Mouse (Mus musculus) MEL (cell line): ENCODE results near the gene Bcas3. TPM values are rescaled to one million over a fixed set of nuclear protein-coding genes. Genes with fewer than 3 reads are reported as not detected.

ENCODE experiments used
- DNase-seq: peaks from one replicate; pipeline ENCODE4 v3.0.0; 2011; ENCODE audit warnings: low read depth, low spot score
- H3K27ac ChIP-seq: 2 replicates; pipeline ENCODE4 v1.5.1; 2012; ENCODE audit warnings: low read depth, mild to moderate bottlenecking, control low read depth, low read length, moderate library complexity; ENCODE audit not compliant: control insufficient read depth
- H3K27me3 ChIP-seq, 2 experiments: fragments of 150-350 bp in 1 of 2; sonication (generic) in 1 of 2; 2 replicates each; pipeline ENCODE4 v1.6.1; 2012; ENCODE audit warnings: low read length in 2 of 2, mild to moderate bottlenecking in 2 of 2, improper control_type of control experiment in 1 of 2, moderate library complexity in 1 of 2; ENCODE audit not compliant: insufficient read depth in 2 of 2, control insufficient read depth in 1 of 2
- H3K36me3 ChIP-seq, 2 experiments: 2 replicates each; pipeline ENCODE4 v1.6.1; 2012 to 2014; ENCODE audit warnings: low read length in 2 of 2, improper control_type of control experiment in 1 of 2, inconsistent platforms in 1 of 2, mild to moderate bottlenecking in 1 of 2; ENCODE audit not compliant: insufficient read depth in 2 of 2, control insufficient read depth in 1 of 2
- H3K4me1 ChIP-seq, 2 experiments: fragments of 150-350 bp in 1 of 2; sonication (generic) in 1 of 2; 2 replicates each; pipeline ENCODE4 v1.6.1; 2012; ENCODE audit warnings: low read length in 2 of 2, improper control_type of control experiment in 1 of 2, mild to moderate bottlenecking in 1 of 2; ENCODE audit not compliant: insufficient read depth in 2 of 2, control insufficient read depth in 1 of 2
- H3K4me3 ChIP-seq, 2 experiments: fragments of 150-350 bp in 1 of 2; sonication (generic) in 1 of 2; 2 replicates each; pipeline ENCODE4 v1.5.1; 2012; ENCODE audit warnings: low read depth in 2 of 2, low read length in 2 of 2, mild to moderate bottlenecking in 2 of 2, moderate library complexity in 2 of 2, control low read depth in 1 of 2, improper control_type of control experiment in 1 of 2; ENCODE audit not compliant: control insufficient read depth in 1 of 2, insufficient read depth in 1 of 2
- H3K79me2 ChIP-seq: 2 replicates; pipeline ENCODE4 v1.6.1; 2012; ENCODE audit warnings: mild to moderate bottlenecking, low read length, moderate library complexity; ENCODE audit not compliant: control insufficient read depth, poor library complexity, insufficient read depth
- H3K9ac ChIP-seq: 2 replicates; pipeline ENCODE4 v1.6.1; 2012; ENCODE audit warnings: low read depth, mild to moderate bottlenecking, control low read depth, low read length, moderate library complexity; ENCODE audit not compliant: control insufficient read depth, poor library complexity, severe bottlenecking
- H3K9me3 ChIP-seq: fragments of 150-350 bp; sonication (generic); replicated peaks from 2 replicates; pipeline ENCODE4 v1.6.1; 2012; ENCODE audit warnings: mild to moderate bottlenecking, low read length, improper control_type of control experiment, moderate library complexity; ENCODE audit not compliant: insufficient read depth
- BHLHE40 ChIP-seq: IDR thresholded peaks from 2 replicates; pipeline ENCODE4 v1.6.1; 2012; ENCODE audit warnings: low read depth, mild to moderate bottlenecking, inconsistent platforms, low read length, improper control_type of control experiment, borderline replicate concordance
- CHD1 ChIP-seq: IDR thresholded peaks from 2 replicates; pipeline ENCODE4 v1.6.1; 2012; ENCODE audit warnings: low read depth, mild to moderate bottlenecking, inconsistent platforms, low read length, improper control_type of control experiment
- CHD2 ChIP-seq: IDR thresholded peaks from 2 replicates; pipeline ENCODE4 v1.6.1; 2011; ENCODE audit warnings: low read length, improper control_type of control experiment
- EP300 ChIP-seq, 2 experiments: IDR thresholded peaks; 2 replicates each; pipeline ENCODE4 v1.6.1; 2011; ENCODE audit warnings: improper control_type of control experiment in 2 of 2, low read length in 2 of 2, low read depth in 1 of 2, mild to moderate bottlenecking in 1 of 2
- JUND ChIP-seq: IDR thresholded peaks from 2 replicates; pipeline ENCODE4 v1.6.1; 2011; ENCODE audit warnings: low read depth, mild to moderate bottlenecking, improper control_type of control experiment, low read length
- KAT2A ChIP-seq: conservative IDR thresholded peaks from 2 replicates; pipeline ENCODE4 v1.6.1; 2012; ENCODE audit warnings: low read depth, low read length, improper control_type of control experiment, inconsistent platforms
- MAFK ChIP-seq: IDR thresholded peaks from 2 replicates; pipeline ENCODE4 v1.6.1; 2011; ENCODE audit warnings: low read depth, mild to moderate bottlenecking, low read length, improper control_type of control experiment, borderline replicate concordance
- MAX ChIP-seq: IDR thresholded peaks from 2 replicates; pipeline ENCODE4 v1.6.1; 2011; ENCODE audit warnings: low read length, improper control_type of control experiment
- MYC ChIP-seq: IDR thresholded peaks from 2 replicates; pipeline ENCODE4 v1.6.1; 2011; ENCODE audit warnings: low read depth, mild to moderate bottlenecking, low read length, improper control_type of control experiment, moderate library complexity
- POLR2A ChIP-seq, 2 experiments: IDR thresholded peaks; 2 replicates each; pipeline ENCODE4 v1.6.1; 2011 to 2012; ENCODE audit warnings: low read length in 2 of 2, mild to moderate bottlenecking in 2 of 2, control low read depth in 1 of 2, improper control_type of control experiment in 1 of 2, low read depth in 1 of 2, moderate library complexity in 1 of 2; ENCODE audit not compliant: control insufficient read depth in 1 of 2, insufficient read depth in 1 of 2, poor library complexity in 1 of 2
- POLR2AphosphoS2 ChIP-seq: IDR thresholded peaks from 2 replicates; pipeline ENCODE4 v1.6.1; 2011; ENCODE audit warnings: low read length, improper control_type of control experiment
- POLR2AphosphoS5 ChIP-seq: IDR thresholded peaks from 2 replicates; pipeline ENCODE4 v1.6.1; 2012; ENCODE audit warnings: low read depth, borderline replicate concordance, mild to moderate bottlenecking, inconsistent platforms, low read length, moderate library complexity, mixed read lengths
- RAD21 ChIP-seq: IDR thresholded peaks from 2 replicates; pipeline ENCODE4 v1.6.1; 2011; ENCODE audit warnings: mild to moderate bottlenecking, low read depth, low read length, improper control_type of control experiment
- RCOR1 ChIP-seq: IDR thresholded peaks from 2 replicates; pipeline ENCODE4 v1.6.1; 2012; ENCODE audit warnings: low read depth, mild to moderate bottlenecking, inconsistent platforms, low read length, improper control_type of control experiment
- SMC3 ChIP-seq: IDR thresholded peaks from 2 replicates; pipeline ENCODE4 v1.6.1; 2011; ENCODE audit warnings: low read depth, low read length, improper control_type of control experiment
- TBP ChIP-seq: IDR thresholded peaks from 2 replicates; pipeline ENCODE4 v1.8.0; 2011; ENCODE audit warnings: low read depth, low read length, improper control_type of control experiment
- USF2 ChIP-seq, 2 experiments: IDR thresholded peaks; 2 replicates each; pipeline ENCODE4 v1.6.1; 2011 to 2012; ENCODE audit warnings: improper control_type of control experiment in 2 of 2, low read length in 2 of 2, borderline replicate concordance in 1 of 2, inconsistent platforms in 1 of 2, low read depth in 1 of 2, mild to moderate bottlenecking in 1 of 2; ENCODE audit not compliant: insufficient read depth in 1 of 2
- ZC3H11A ChIP-seq: IDR thresholded peaks from 2 replicates; pipeline ENCODE4 v1.6.1; 2012; ENCODE audit warnings: low read depth, mild to moderate bottlenecking, inconsistent platforms, low read length, improper control_type of control experiment
- ZKSCAN1 ChIP-seq: IDR thresholded peaks from 2 replicates; pipeline ENCODE4 v1.6.1; 2012; ENCODE audit warnings: low read depth, mild to moderate bottlenecking, inconsistent platforms, low read length, improper control_type of control experiment, moderate library complexity
- ZMIZ1 ChIP-seq: IDR thresholded peaks from 2 replicates; pipeline ENCODE4 v1.6.1; 2012; ENCODE audit warnings: low read depth, mild to moderate bottlenecking, inconsistent platforms, low read length, improper control_type of control experiment, moderate library complexity
- ZNF384 ChIP-seq: IDR thresholded peaks from 2 replicates; pipeline ENCODE4 v1.6.1; 2012; ENCODE audit warnings: low read depth, mild to moderate bottlenecking, inconsistent platforms, low read length, improper control_type of control experiment
- polyA plus RNA-seq, 2 experiments: library from polyadenylated mRNA; stranded (reverse) in 1 of 2; unstranded in 1 of 2; fragments of >175 nt in 1 of 2; fragments of >200 nt in 1 of 2; gene quantifications; 2 replicates each; pipeline versions ENCODE4 v1.2.1 to v1.2.4; 2012; ENCODE audit warnings: low replicate concordance in 2 of 2, low read depth in 1 of 2; ENCODE audit not compliant: insufficient read length in 2 of 2, insufficient read depth in 1 of 2, missing spikeins in 1 of 2
- total RNA-seq: library from RNA; depleted of rRNA; stranded (reverse); fragments of 300-350 nt; gene quantifications from 2 replicates; pipeline ENCODE4 v1.2.3, GENCODE M21; 2012

Bcas3 gene
- total and polyA plus RNA-seq, 3 experiments: 8.6 to 14.7 TPM; not detected in 1

DNA sequence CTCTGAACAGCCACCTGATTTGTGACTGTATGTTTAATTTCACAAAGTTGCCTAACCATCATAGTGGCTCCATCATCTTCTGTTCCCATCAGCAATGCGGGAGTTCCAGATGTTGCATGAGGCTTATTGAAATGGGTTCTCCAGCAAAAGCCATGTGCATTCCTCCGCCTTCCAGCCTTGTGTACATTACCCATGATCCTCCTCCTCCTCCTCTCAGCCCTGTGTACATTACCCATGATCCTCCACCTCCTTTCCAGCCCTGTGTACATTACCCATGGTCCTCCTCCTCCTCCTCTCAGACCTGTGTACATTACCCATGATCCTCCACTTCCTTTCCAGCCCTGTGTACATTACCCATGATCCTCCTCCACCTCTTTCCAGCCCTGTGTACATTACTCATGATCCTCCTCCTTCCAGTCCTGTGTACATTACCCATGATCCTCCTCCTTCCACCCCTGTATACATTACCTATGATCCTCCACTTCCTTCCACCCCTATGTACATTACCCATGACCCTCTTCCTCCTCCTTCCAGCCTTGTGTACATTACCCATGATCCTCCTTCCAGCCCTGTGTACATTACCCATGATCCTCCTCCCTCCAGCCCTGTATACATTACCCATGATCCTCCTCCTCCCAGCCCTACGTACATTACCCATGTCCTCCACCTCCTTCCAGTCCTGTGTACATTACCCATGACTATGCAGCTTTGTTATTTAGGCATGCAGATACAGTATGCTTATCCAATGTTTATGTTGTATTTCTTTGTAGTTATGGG lies 250.8 kb downstream of the Bcas3 start (continued):
- peak; percentile 70 for TF ChIP-seq KAT2A
- TF ChIP-seq SMC3: no peak
- no peak for TF ChIP-seq MAFK
- TF ChIP-seq, all 39 proteins: peak for 13

DNA sequence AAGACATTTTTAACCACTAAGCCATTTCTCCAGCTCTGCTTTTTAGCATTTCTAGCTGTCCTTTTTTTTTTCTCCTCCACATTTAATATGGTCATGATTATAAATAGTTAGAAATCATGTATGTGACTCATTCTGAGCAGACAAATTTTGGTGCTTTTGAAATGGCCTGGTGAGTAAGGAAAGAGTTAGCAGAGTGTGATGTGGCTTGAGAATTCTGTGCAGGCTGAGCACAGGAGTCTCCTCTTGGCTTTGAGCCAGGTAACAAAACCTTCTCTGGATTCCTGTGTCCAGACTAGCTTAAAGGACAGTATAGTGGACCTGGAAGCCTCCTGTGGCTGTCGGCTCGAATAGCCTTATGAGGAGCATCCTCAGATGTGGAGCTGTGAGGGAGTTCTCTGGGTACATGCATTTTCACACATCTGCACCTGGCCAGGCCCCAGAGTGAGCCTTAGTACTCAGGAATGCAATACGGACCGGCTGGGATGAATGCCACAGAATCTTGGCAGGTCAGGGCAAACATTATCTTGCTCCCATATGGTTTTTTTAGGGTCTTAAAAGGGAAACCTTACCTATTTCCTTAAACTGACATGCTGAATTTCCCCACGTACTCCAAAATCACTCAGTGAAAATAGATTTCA lies 256.5 kb downstream of the Bcas3 start:
- DNase-seq: no peak
- no peaks in the 10 kb centered on the region for H3K79me2 ChIP-seq
- H3K9me3 ChIP-seq: no peaks in the 10 kb centered on the region
- 0 out of 4 replicates have a peak, but pooled peaks cover 0 to 3% of the 10 kb centered on the region in 2 experiments for H3K4me1 ChIP-seq
- no peaks in the 10 kb centered on the region for H3K27me3 ChIP-seq
- H3K4me3 ChIP-seq: no peak overlapping the region
- peaks cover 0 to 2% of the 10 kb centered on the region in 2 experiments; a peak in 2 of 4 replicates for H3K36me3 ChIP-seq
- H3K9ac ChIP-seq: no peak overlapping the region
- no peak for TF ChIP-seq USF2 (IDR thresholded peaks at IDR 0.05; ENCODE audit: borderline replicate concordance in 1 of 2, insufficient read depth in 1 of 2, low read depth in 1 of 2, low read length in 2 of 2)
- no peak for TF ChIP-seq ZNF384
- TF ChIP-seq BHLHE40: no peak
- no peak for TF ChIP-seq RCOR1
- no peak for TF ChIP-seq MAFK
- TF ChIP-seq, all 39 proteins: peak for 0
- H3K27ac ChIP-seq: no peak overlapping the region

DNA sequence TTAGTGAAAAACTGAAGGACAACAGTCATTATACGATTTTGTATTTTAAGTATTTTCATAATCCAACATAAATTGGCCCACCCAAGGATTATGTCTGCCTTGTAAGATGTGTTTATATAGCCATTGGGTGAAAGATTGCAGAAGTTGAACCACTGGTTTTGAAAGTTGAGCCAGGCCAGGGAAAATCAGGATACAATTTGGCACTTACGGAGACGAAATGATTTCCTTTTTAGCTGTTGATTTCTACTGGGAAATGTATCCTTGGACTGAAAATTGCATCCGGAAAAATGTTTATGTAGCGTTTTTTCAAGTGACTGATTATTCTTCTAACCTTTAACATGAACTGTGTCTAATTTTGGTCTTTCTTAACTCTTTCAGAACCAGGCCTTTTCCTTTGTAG lies 260.1 kb downstream of the Bcas3 start:
- no peak for TF ChIP-seq CHD1
- H3K79me2 ChIP-seq: no peaks in the 10 kb centered on the region
- H3K27me3 ChIP-seq: no peaks in the 10 kb centered on the region
- H3K9ac ChIP-seq: no peak overlapping the region
- no peaks in the 10 kb centered on the region for H3K36me3 ChIP-seq
- no peaks in the 10 kb centered on the region for H3K4me1 ChIP-seq
- no peak for DNase-seq
- H3K27ac ChIP-seq: no peak overlapping the region
- no peak overlapping the region for H3K4me3 ChIP-seq
- H3K9me3 ChIP-seq: no peaks in the 10 kb centered on the region

DNA sequence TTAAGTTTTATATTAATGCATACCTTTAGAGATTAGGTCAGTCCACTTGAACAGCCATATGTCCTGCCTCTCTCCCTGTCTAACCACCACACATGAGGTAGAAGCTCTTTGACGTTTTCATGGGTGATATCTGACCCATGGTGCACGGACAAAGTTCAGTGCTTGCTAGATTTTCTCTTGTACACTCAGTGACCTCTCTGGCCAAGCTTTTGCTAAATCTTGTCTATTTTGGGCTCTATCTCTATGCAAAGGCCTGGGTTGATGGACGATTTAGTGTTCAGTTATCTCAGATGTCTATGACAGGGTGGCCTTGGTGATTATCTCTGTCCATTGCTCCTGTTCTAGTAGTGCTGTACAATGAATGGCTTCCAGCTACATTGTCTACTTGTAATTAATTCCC lies 260.6 kb downstream of the Bcas3 start:
- no peak overlapping the region for H3K4me3 ChIP-seq
- DNase-seq: no peak
- no peak overlapping the region for H3K27ac ChIP-seq
- H3K9me3 ChIP-seq: no peaks in the 10 kb centered on the region
- no peak for TF ChIP-seq MAX
- TF ChIP-seq EP300 (IDR thresholded peaks at IDR 0.05; ENCODE audit: low read depth in 1 of 2, low read length in 2 of 2): no peak
- TF ChIP-seq MYC: no peak
- no peak for TF ChIP-seq USF2 (IDR thresholded peaks at IDR 0.05; ENCODE audit: borderline replicate concordance in 1 of 2, insufficient read depth in 1 of 2, low read depth in 1 of 2, low read length in 2 of 2)
- TF ChIP-seq POLR2AphosphoS5: no peak
- no peak for TF ChIP-seq KAT2A
- no peak for TF ChIP-seq POLR2AphosphoS2
- TF ChIP-seq JUND: no peak
- TF ChIP-seq TBP: no peak
- TF ChIP-seq RAD21: no peak
- TF ChIP-seq ZC3H11A: no peak
- no peak for TF ChIP-seq RCOR1
- TF ChIP-seq MAFK: no peak
- TF ChIP-seq ZKSCAN1: no peak
- no peak for TF ChIP-seq POLR2A (IDR thresholded peaks at IDR 0.05; ENCODE audit: control insufficient read depth in 1 of 2, insufficient read depth in 1 of 2, low read depth in 1 of 2, low read length in 2 of 2, poor library complexity in 1 of 2)
- no peak for TF ChIP-seq ZMIZ1
- no peak for TF ChIP-seq CHD2
- TF ChIP-seq, all 39 proteins: peak for 0
- Histone ChIP-seq H3K4me1 (no peaks in the 10 kb centered on the region), H3K9ac (no peak overlapping the region), H3K79me2 (no peaks in the 10 kb centered on the region), H3K27me3 (no peaks in the 10 kb centered on the region), H3K36me3 (no peaks in the 10 kb centered on the region)
